Mouse (Mus musculus): ENCODE measurements at regions not wholly inside any gene's neighbourhood (a gene's known extent, or its start where the extent isn't known, plus 50 kb on each side); places are given as distances from the start of the nearest gene placed in this dataset.

- no peak overlapping the region for H3K4me3 ChIP-seq (replicated peaks in 1 of 3; ENCODE audit: low read depth in 2 of 3, low read length in 2 of 3, poor library complexity in 1 of 3)
- no peaks in the 10 kb centered on the region for H3K79me2 ChIP-seq (replicated peaks; ENCODE audit: control insufficient read depth, extremely low read depth, insufficient read depth, poor library complexity, severe bottlenecking)
- H3K4me2 ChIP-seq (ENCODE audit: insufficient read depth, low read depth, poor library complexity, severe bottlenecking), result no peak overlapping the region
- H3K9ac ChIP-seq (ENCODE audit: insufficient read depth, low read depth), result no peak overlapping the region
- H3K4me1 ChIP-seq (ENCODE audit: control insufficient read depth in 1 of 2, insufficient read depth in 2 of 2), result no peaks in the 10 kb centered on the region
- H3K36me3 ChIP-seq (replicated peaks in 1 of 2; ENCODE audit: control insufficient read depth in 1 of 2, insufficient read depth in 1 of 2, low read length in 1 of 2), result no peaks in the 10 kb centered on the region
- no peaks in the 10 kb centered on the region for H3K9me3 ChIP-seq (replicated peaks; ENCODE audit: low read length)
- no peak overlapping the region for H3K27ac ChIP-seq (ENCODE audit: insufficient read depth, low read depth)
- DNase-seq (ENCODE audit: extremely low read depth), result no peak
- no peak for TF ChIP-seq NRF1 (IDR thresholded peaks at IDR 0.05; ENCODE audit: low read depth, low read length)
- H3K27me3 ChIP-seq (replicated peaks), result no peaks in the 10 kb centered on the region
- in situ Hi-C loops (cut with MboI; ENCODE audit: low pct_ligation_motif_present, low pct_unique_long_range_greater_than_20kb, low sequenced_read_pairs) (no loop called here), dilution Hi-C loops (cut with MboI; ENCODE audit: extremely low pct_ligation_motif_present, extremely low pct_unique_long_range_greater_than_20kb, low sequenced_read_pairs) (no loop called here)
Observed at GRCm38 (mm10) chr13:111333035-111333434, 78.2 kb downstream of the Actbl2 start.

DNA sequence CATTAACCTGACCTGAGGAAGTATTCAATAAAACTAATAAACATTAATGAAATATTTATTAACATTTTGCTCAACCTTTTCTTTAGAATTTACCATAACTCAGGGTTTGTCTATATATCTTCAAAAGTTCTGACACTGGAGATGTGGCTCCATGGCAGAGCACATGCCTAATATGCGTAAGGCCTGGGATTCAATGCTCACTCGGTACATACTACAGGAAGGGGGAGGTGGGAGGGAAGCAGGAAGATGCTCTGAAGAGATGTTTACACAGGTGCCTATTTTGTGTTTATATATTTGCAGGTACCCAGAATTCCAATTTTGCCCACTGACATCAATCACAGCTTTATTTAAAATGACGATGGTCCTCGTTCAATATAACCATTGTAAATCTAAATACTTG, 79.0 kb downstream of the Actbl2 start:
- no peak overlapping the region for H3K27ac ChIP-seq (ENCODE audit: insufficient read depth, low read depth)
- H3K36me3 ChIP-seq (replicated peaks in 1 of 2; ENCODE audit: control insufficient read depth in 1 of 2, insufficient read depth in 1 of 2, low read length in 1 of 2), result no peaks in the 10 kb centered on the region
- H3K4me3 ChIP-seq (replicated peaks in 1 of 3; ENCODE audit: low read depth in 2 of 3, low read length in 2 of 3, poor library complexity in 1 of 3), result no peak overlapping the region
- dilution Hi-C loops (cut with MboI; ENCODE audit: extremely low pct_ligation_motif_present, extremely low pct_unique_long_range_greater_than_20kb, low sequenced_read_pairs) (no loop called here), in situ Hi-C loops (cut with MboI; ENCODE audit: low pct_ligation_motif_present, low pct_unique_long_range_greater_than_20kb, low sequenced_read_pairs) (no loop called here)
- TF ChIP-seq BHLHE40 (IDR thresholded peaks at IDR 0.05; ENCODE audit: low read depth, low read length) (no peak), ZC3H11A (IDR thresholded peaks at IDR 0.05; ENCODE audit: low read depth, low read length) (no peak), RAD21 (IDR thresholded peaks at IDR 0.05; ENCODE audit: low read depth, low read length) (no peak), MAZ (IDR thresholded peaks at IDR 0.05; ENCODE audit: low read depth, low read length) (no peak)
- no peaks in the 10 kb centered on the region for H3K79me2 ChIP-seq (replicated peaks; ENCODE audit: control insufficient read depth, extremely low read depth, insufficient read depth, poor library complexity, severe bottlenecking)
- DNase-seq (ENCODE audit: extremely low read depth), result no peak
- no peaks in the 10 kb centered on the region for H3K4me1 ChIP-seq (ENCODE audit: control insufficient read depth in 1 of 2, insufficient read depth in 2 of 2)
- H3K27me3 ChIP-seq (replicated peaks), result no peaks in the 10 kb centered on the region
- no peaks in the 10 kb centered on the region for H3K9me3 ChIP-seq (replicated peaks; ENCODE audit: low read length)
- H3K9ac ChIP-seq (ENCODE audit: insufficient read depth, low read depth), result no peak overlapping the region
- no peak overlapping the region for H3K4me2 ChIP-seq (ENCODE audit: insufficient read depth, low read depth, poor library complexity, severe bottlenecking)

DNA sequence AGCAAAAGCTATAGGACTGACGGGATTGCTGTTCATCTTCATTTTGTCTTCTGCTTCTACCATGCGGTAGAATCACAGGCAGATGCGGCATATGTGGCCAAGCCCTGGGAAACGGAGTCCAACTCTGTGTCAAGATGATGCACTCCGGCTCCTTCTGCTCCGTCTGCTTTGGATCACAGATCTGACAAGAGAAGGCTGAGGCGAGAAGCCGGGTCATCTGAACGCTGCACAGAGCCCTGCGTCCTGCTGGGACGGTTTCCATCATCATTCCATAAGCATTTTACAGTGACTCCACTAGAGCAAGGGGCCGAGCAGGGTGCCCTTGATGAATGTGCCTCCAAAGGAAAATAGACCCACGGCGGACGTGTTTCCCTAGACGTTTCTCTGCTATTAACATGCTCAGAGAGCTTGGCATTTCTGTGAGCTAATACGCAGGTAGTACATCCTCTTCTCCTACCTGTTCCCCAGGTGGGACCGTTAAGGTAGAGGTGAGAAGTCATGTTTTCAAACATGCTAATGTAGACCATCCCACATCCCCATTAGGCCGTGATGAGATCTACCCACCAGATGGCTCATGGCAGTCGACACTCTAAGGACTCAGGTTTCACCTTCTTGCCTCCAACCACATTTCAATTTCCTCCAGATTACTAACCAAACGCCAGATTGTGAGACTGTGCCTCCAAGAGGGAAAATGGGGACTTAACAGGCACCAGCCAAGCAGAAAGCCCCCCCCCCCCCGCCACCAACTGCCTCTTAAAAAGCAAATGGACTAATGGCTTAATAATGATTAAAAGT, 79.6 kb downstream of the Actbl2 start:
- no peak overlapping the region for H3K27ac ChIP-seq (ENCODE audit: insufficient read depth, low read depth)
- H3K79me2 ChIP-seq (replicated peaks; ENCODE audit: control insufficient read depth, extremely low read depth, insufficient read depth, poor library complexity, severe bottlenecking), result no peaks in the 10 kb centered on the region
- no peaks in the 10 kb centered on the region for H3K4me1 ChIP-seq (ENCODE audit: control insufficient read depth in 1 of 2, insufficient read depth in 2 of 2)
- H3K9me3 ChIP-seq (replicated peaks; ENCODE audit: low read length), result no peaks in the 10 kb centered on the region
- dilution Hi-C loops (cut with MboI; ENCODE audit: extremely low pct_ligation_motif_present, extremely low pct_unique_long_range_greater_than_20kb, low sequenced_read_pairs), result no loop called here
- in situ Hi-C loops (cut with MboI; ENCODE audit: low pct_ligation_motif_present, low pct_unique_long_range_greater_than_20kb, low sequenced_read_pairs), result no loop called here
- no peak for TF ChIP-seq USF1 (IDR thresholded peaks at IDR 0.05; ENCODE audit: low read depth, low read length)
- no peak for TF ChIP-seq GABPA (IDR thresholded peaks at IDR 0.05; ENCODE audit: insufficient replicate concordance, low read depth, low read length)
- no peak for TF ChIP-seq HCFC1 (IDR thresholded peaks at IDR 0.05; ENCODE audit: low read depth, low read length)
- no peak for TF ChIP-seq MYC (IDR thresholded peaks at IDR 0.05; ENCODE audit: low read depth, low read length)
- no peak for TF ChIP-seq ELF1 (IDR thresholded peaks at IDR 0.05; ENCODE audit: low read depth, low read length)
- no peak for TF ChIP-seq E2F4 (IDR thresholded peaks at IDR 0.05; ENCODE audit: insufficient replicate concordance, low read depth, low read length)
- TF ChIP-seq ETS1 (conservative IDR thresholded peaks at IDR 0.05; ENCODE audit: low read depth, low read length), result no peak
- TF ChIP-seq RCOR1 (conservative IDR thresholded peaks at IDR 0.05; ENCODE audit: low read depth, low read length), result no peak
- no peak for TF ChIP-seq ZMIZ1 (IDR thresholded peaks at IDR 0.05; ENCODE audit: low read depth, low read length)
- no peak for TF ChIP-seq POLR2A (IDR thresholded peaks at IDR 0.05; ENCODE audit: low read depth, low read length)
- no peak for TF ChIP-seq ZNF384 (IDR thresholded peaks at IDR 0.05; ENCODE audit: low read depth, low read length)
- no peaks in the 10 kb centered on the region for H3K36me3 ChIP-seq (replicated peaks in 1 of 2; ENCODE audit: control insufficient read depth in 1 of 2, insufficient read depth in 1 of 2, low read length in 1 of 2)
- H3K27me3 ChIP-seq (replicated peaks), result no peaks in the 10 kb centered on the region
- H3K9ac ChIP-seq (ENCODE audit: insufficient read depth, low read depth), result no peak overlapping the region
- DNase-seq (ENCODE audit: extremely low read depth), result no peak
- H3K4me2 ChIP-seq (ENCODE audit: insufficient read depth, low read depth, poor library complexity, severe bottlenecking), result no peak overlapping the region
- no peak overlapping the region for H3K4me3 ChIP-seq (replicated peaks in 1 of 3; ENCODE audit: low read depth in 2 of 3, low read length in 2 of 3, poor library complexity in 1 of 3)

All from CH12.LX (cell line).